Mouse (Mus musculus): Measurements from ENCODE around the gene Ap2a2. TPM values are rescaled to one million over a fixed set of nuclear protein-coding genes. Genes with fewer than 3 reads are reported as not detected.

Ap2a2 gene
- total and polyA plus RNA-seq, 3 experiments = 34.7 to 67.9 (median 59.5) TPM

GRCm38 (mm10) chr7:141518296-141518695 lies 43.7 kb upstream of the Ap2a2 start:
- TF ChIP-seq HCFC1 (IDR thresholded peaks at IDR 0.05; ENCODE audit: low read depth, low read length) (no peak), SIN3A (IDR thresholded peaks at IDR 0.05; ENCODE audit: low read length) (no peak), POLR2AphosphoS5 (IDR thresholded peaks at IDR 0.05; ENCODE audit: borderline replicate concordance, low read depth, low read length) (no peak), GABPA (IDR thresholded peaks at IDR 0.05; ENCODE audit: low read depth, low read length) (no peak), CHD1 (IDR thresholded peaks at IDR 0.05; ENCODE audit: low read depth, low read length) (no peak), KAT2A (conservative IDR thresholded peaks at IDR 0.05; ENCODE audit: low read depth, low read length) (no peak), BHLHE40 (IDR thresholded peaks at IDR 0.05; ENCODE audit: borderline replicate concordance, low read depth, low read length) (no peak), ZMIZ1 (IDR thresholded peaks at IDR 0.05; ENCODE audit: low read depth, low read length) (no peak), ZC3H11A (IDR thresholded peaks at IDR 0.05; ENCODE audit: low read depth, low read length) (no peak)
- Histone ChIP-seq H3K4me3 (ENCODE audit: control insufficient read depth in 1 of 2, insufficient read depth in 1 of 2, low read depth in 2 of 2, low read length in 2 of 2) (no peak overlapping the region), H3K27ac (ENCODE audit: control insufficient read depth, low read depth, low read length) (no peak overlapping the region), H3K27me3 (ENCODE audit: control insufficient read depth in 1 of 2, insufficient read depth in 2 of 2, low read length in 2 of 2) (no peaks in the 10 kb centered on the region), H3K4me1 (ENCODE audit: control insufficient read depth in 1 of 2, insufficient read depth in 2 of 2, low read length in 2 of 2) (no peaks in the 10 kb centered on the region), H3K9ac (ENCODE audit: control insufficient read depth, low read depth, low read length, poor library complexity, severe bottlenecking) (no peak overlapping the region), H3K36me3 (ENCODE audit: control insufficient read depth in 1 of 2, insufficient read depth in 2 of 2, low read length in 2 of 2) (no peaks in the 10 kb centered on the region), H3K9me3 (replicated peaks; ENCODE audit: insufficient read depth, low read length) (no peaks in the 10 kb centered on the region), H3K79me2 (ENCODE audit: control insufficient read depth, insufficient read depth, low read length, poor library complexity) (no peaks in the 10 kb centered on the region)
- DNase-seq (ENCODE audit: low read depth, low spot score) = no peak

- Histone ChIP-seq H3K27ac (ENCODE audit: control insufficient read depth, low read depth, low read length) (no peak overlapping the region), H3K4me1 (ENCODE audit: control insufficient read depth in 1 of 2, insufficient read depth in 2 of 2, low read length in 2 of 2) (no peaks in the 10 kb centered on the region), H3K9ac (ENCODE audit: control insufficient read depth, low read depth, low read length, poor library complexity, severe bottlenecking) (no peak overlapping the region), H3K27me3 (ENCODE audit: control insufficient read depth in 1 of 2, insufficient read depth in 2 of 2, low read length in 2 of 2) (no peaks in the 10 kb centered on the region), H3K4me3 (ENCODE audit: control insufficient read depth in 1 of 2, insufficient read depth in 1 of 2, low read depth in 2 of 2, low read length in 2 of 2) (no peak overlapping the region), H3K9me3 (replicated peaks; ENCODE audit: insufficient read depth, low read length) (no peaks in the 10 kb centered on the region), H3K36me3 (ENCODE audit: control insufficient read depth in 1 of 2, insufficient read depth in 2 of 2, low read length in 2 of 2) (no peaks in the 10 kb centered on the region), H3K79me2 (ENCODE audit: control insufficient read depth, insufficient read depth, low read length, poor library complexity) (no peaks in the 10 kb centered on the region)
- no peak for DNase-seq (ENCODE audit: low read depth, low spot score)
- no peak for TF ChIP-seq MAZ (IDR thresholded peaks at IDR 0.05; ENCODE audit: low read depth, low read length)
- TF ChIP-seq HCFC1 (IDR thresholded peaks at IDR 0.05; ENCODE audit: low read depth, low read length) = no peak
- TF ChIP-seq UBTF (IDR thresholded peaks at IDR 0.05; ENCODE audit: borderline replicate concordance, insufficient read depth, low read depth, low read length) = no peak
- TF ChIP-seq TBP (IDR thresholded peaks at IDR 0.05; ENCODE audit: low read depth, low read length) = no peak
- no peak for TF ChIP-seq USF2 (IDR thresholded peaks at IDR 0.05; ENCODE audit: borderline replicate concordance in 1 of 2, insufficient read depth in 1 of 2, low read depth in 1 of 2, low read length in 2 of 2)
- no peak for TF ChIP-seq POLR2AphosphoS2 (IDR thresholded peaks at IDR 0.05; ENCODE audit: low read length)
- no peak for TF ChIP-seq SMC3 (IDR thresholded peaks at IDR 0.05; ENCODE audit: low read depth, low read length)
- TF ChIP-seq RAD21 (IDR thresholded peaks at IDR 0.05; ENCODE audit: low read depth, low read length) = no peak
- TF ChIP-seq RCOR1 (IDR thresholded peaks at IDR 0.05; ENCODE audit: low read depth, low read length) = no peak
- TF ChIP-seq USF1 (IDR thresholded peaks at IDR 0.05; ENCODE audit: low read depth, low read length) = no peak
- no peak for TF ChIP-seq GATA1 (IDR thresholded peaks at IDR 0.05; ENCODE audit: low read depth, low read length)
- no peak for TF ChIP-seq ZMIZ1 (IDR thresholded peaks at IDR 0.05; ENCODE audit: low read depth, low read length)
- TF ChIP-seq CHD1 (IDR thresholded peaks at IDR 0.05; ENCODE audit: low read depth, low read length) = no peak
- no peak for TF ChIP-seq EP300 (IDR thresholded peaks at IDR 0.05; ENCODE audit: low read depth in 1 of 2, low read length in 2 of 2)
- no peak for TF ChIP-seq NELFE (IDR thresholded peaks at IDR 0.05; ENCODE audit: low read depth, low read length)
- TF ChIP-seq TCF12 (IDR thresholded peaks at IDR 0.05; ENCODE audit: low read depth, low read length) = no peak
- TF ChIP-seq SIN3A (IDR thresholded peaks at IDR 0.05; ENCODE audit: low read length) = no peak
- no peak for TF ChIP-seq ZNF384 (IDR thresholded peaks at IDR 0.05; ENCODE audit: low read depth, low read length)
Measured at GRCm38 (mm10) chr7:141518926-141519325, 43.0 kb upstream of the Ap2a2 start.
